Mouse (Mus musculus) left cerebral cortex, postnatal 10 days (tissue): Measurements from ENCODE around the gene Clec4b2. TPM values are rescaled to one million over a fixed set of nuclear protein-coding genes. Genes with fewer than 3 reads are reported as not detected.

ENCODE experiments used
- total RNA-seq, 2 experiments: library from RNA; stranded (reverse); gene quantifications; 2 replicates each; pipeline ENCODE4 v1.2.3; 2021

Gene Clec4b2
- total RNA-seq, 2 experiments from 2014 or later: not detected

Other genes with a start within 250 kb of the Clec4b2 start
- gene Clec4a3, start 220.4 kb upstream of the Clec4b2 start, total RNA-seq: under 1 TPM; 0.81 to 0.88 TPM
- gene Clec4a4, start 182.5 kb upstream of the Clec4b2 start, total RNA-seq: not detected
- not detected for gene Clec4b1, start 122.9 kb upstream of the Clec4b2 start, total RNA-seq
- gene Clec4a2, start 66.5 kb upstream of the Clec4b2 start, total RNA-seq: 1 to 10 TPM in 1 of 2 experiments, under 1 TPM in 1; 0.67 to 2.5 TPM
- gene Clec4n, start 57.0 kb downstream of the Clec4b2 start, total RNA-seq: not detected
- gene Clec4d, start 89.2 kb downstream of the Clec4b2 start, total RNA-seq: not detected
- not detected for gene Clec4e, start 117.0 kb downstream of the Clec4b2 start, total RNA-seq
- not detected for gene Vmn2r19, start 135.4 kb downstream of the Clec4b2 start, total RNA-seq
- under 1 TPM in 1 of 2 experiments, not detected in 1; 0.04 TPM for gene Vmn2r20, start 245.2 kb downstream of the Clec4b2 start, total RNA-seq